ENCODE assay signal across 1 mouse cellular context in genomic region chr9:51966373-51966772, GRCm38 (mm10).
TF ChIP-seq lines count a peak whose summit lies in the region.

No protein-coding gene starts in this region.

TF ChIP-seq in CH12.LX, 34 proteins besides CTCF, POLR2A, EP300 and RAD21 (continued from another document):
- TF ChIP-seq HCFC1 (IDR thresholded peaks at IDR 0.05; ENCODE audit: low read depth, low read length) = no peak
- TF ChIP-seq JUND (conservative IDR thresholded peaks at IDR 0.05; ENCODE audit: low read depth, low read length) = no peak
- no peak for TF ChIP-seq POLR2AphosphoS2 (IDR thresholded peaks at IDR 0.05; ENCODE audit: low read depth, low read length)
- no peak for TF ChIP-seq UBTF (IDR thresholded peaks at IDR 0.05; ENCODE audit: low read depth, low read length)
- no peak for TF ChIP-seq SIN3A (IDR thresholded peaks at IDR 0.05; ENCODE audit: low read length)
- TF ChIP-seq ZMIZ1 (IDR thresholded peaks at IDR 0.05; ENCODE audit: low read depth, low read length) = no peak
- peak; percentile 42 for TF ChIP-seq SMC3 (IDR thresholded peaks at IDR 0.05; ENCODE audit: low read depth, low read length)
- TF ChIP-seq E2F4 (IDR thresholded peaks at IDR 0.05; ENCODE audit: insufficient replicate concordance, low read depth, low read length) = no peak
- TF ChIP-seq ZNF384 (IDR thresholded peaks at IDR 0.05; ENCODE audit: low read depth, low read length) = peak; percentile 78
- peak; percentile 73; the same call in 1 of the 2 replicates for TF ChIP-seq MYC (IDR thresholded peaks at IDR 0.05; ENCODE audit: low read depth, low read length)
- no peak for TF ChIP-seq CHD2 (IDR thresholded peaks at IDR 0.05; ENCODE audit: low read length)
- no peak for TF ChIP-seq USF2 (conservative IDR thresholded peaks at IDR 0.05; ENCODE audit: low read depth, low read length)
- no peak for TF ChIP-seq ELF1 (IDR thresholded peaks at IDR 0.05; ENCODE audit: low read depth, low read length)
- no peak for TF ChIP-seq ZKSCAN1 (IDR thresholded peaks at IDR 0.05; ENCODE audit: borderline replicate concordance, low read depth, low read length)
